Mouse (Mus musculus) small intestine, adult 2 months (tissue): Measurements from ENCODE around the gene Amt. TPM values are rescaled to one million over a fixed set of nuclear protein-coding genes. Genes with fewer than 3 reads are reported as not detected.
A peak's percentile ranks its signal among the peaks of the same experiment; 100 is the strongest.

Experiments
- H3K27ac ChIP-seq: fragments of 200-500 bp; 2 replicates; pipeline ENCODE4 v1.5.1; 2012; ENCODE audit warnings: low read depth, low read length, control low read depth, inconsistent platforms; ENCODE audit not compliant: insufficient read depth
- H3K27me3 ChIP-seq: fragments of 200-500 bp; 2 replicates; pipeline ENCODE4 v1.6.1; 2012; ENCODE audit warnings: mild to moderate bottlenecking, moderate library complexity, low read length, inconsistent platforms; ENCODE audit not compliant: control insufficient read depth, insufficient read depth
- H3K36me3 ChIP-seq: fragments of 200-500 bp; 2 replicates; pipeline ENCODE4 v1.6.1; 2012; ENCODE audit warnings: mild to moderate bottlenecking, low read length, control low read depth, inconsistent platforms; ENCODE audit not compliant: control insufficient read depth, insufficient read depth
- H3K4me1 ChIP-seq: fragments of 200-500 bp; 2 replicates; pipeline ENCODE4 v1.6.1; 2012; ENCODE audit warnings: low read length, inconsistent platforms, mixed read lengths; ENCODE audit not compliant: control insufficient read depth, insufficient read depth, insufficient read length
- H3K4me3 ChIP-seq: fragments of 200-500 bp; 2 replicates; pipeline ENCODE4 v1.5.1; 2012; ENCODE audit warnings: low read depth, mild to moderate bottlenecking, control low read depth, inconsistent platforms, low read length, moderate library complexity
- CTCF ChIP-seq: fragments of 200-500 bp; IDR thresholded peaks from 2 replicates; pipeline ENCODE4 v1.5.1; 2012; ENCODE audit warnings: low read depth, mild to moderate bottlenecking, control low read depth, inconsistent platforms, low read length, moderate library complexity, mixed read lengths; ENCODE audit not compliant: insufficient replicate concordance, insufficient read length; ENCODE audit errors: extremely low read depth
- POLR2A ChIP-seq: fragments of 200-500 bp; IDR thresholded peaks from 2 replicates; pipeline ENCODE4 v1.6.1; 2012; ENCODE audit warnings: low read depth, mild to moderate bottlenecking, control low read depth, inconsistent platforms, low read length, moderate library complexity
- WGBS: fragments of 180-500 bp; shearing (Covaris S2); methylation state at CpG from one replicate; pipeline ENCODE4 v1.1.7; 2018; 5-methylcytosine and 5-hydroxymethylcytosine counted together
- polyA plus RNA-seq: library from polyadenylated mRNA; depleted of rRNA; stranded (reverse); fragments of >200 nt; gene quantifications from 2 replicates; pipeline ENCODE4 v1.2.3, GENCODE M21; 2012

Amt gene
- polyA plus RNA-seq, 1 experiment = 1.4 TPM

DNA sequence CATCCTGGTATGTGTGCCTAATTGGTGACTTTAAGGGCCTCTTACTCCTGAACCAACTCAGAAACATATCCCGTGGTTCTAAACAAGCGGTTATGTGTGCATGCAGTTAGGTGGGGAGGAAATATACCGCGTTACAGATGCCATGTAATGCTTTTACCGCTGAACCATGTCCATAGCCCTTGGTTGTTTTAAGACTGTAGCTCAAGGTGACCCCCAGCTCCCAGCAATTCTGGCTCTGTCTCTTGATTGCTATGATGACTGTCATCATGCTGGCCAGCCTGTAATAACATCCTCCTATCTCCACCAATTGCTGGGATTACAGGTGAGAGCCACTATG is 44.5 kb downstream of the Amt start:
- H3K4me3 ChIP-seq = no peak overlapping the region
- 32% methylated on average over 5 of the region's 5 CpGs for WGBS
- no peaks in the 10 kb centered on the region for H3K27me3 ChIP-seq
- peak overlapping the region; percentile 98 for H3K27ac ChIP-seq
- H3K36me3 ChIP-seq = peaks cover 4% of the 10 kb centered on the region
- H3K4me1 ChIP-seq = peaks cover 27% of the 10 kb centered on the region; the same call in 1 of the 2 replicates
- no peak for TF ChIP-seq POLR2A
- TF ChIP-seq CTCF = no peak

DNA sequence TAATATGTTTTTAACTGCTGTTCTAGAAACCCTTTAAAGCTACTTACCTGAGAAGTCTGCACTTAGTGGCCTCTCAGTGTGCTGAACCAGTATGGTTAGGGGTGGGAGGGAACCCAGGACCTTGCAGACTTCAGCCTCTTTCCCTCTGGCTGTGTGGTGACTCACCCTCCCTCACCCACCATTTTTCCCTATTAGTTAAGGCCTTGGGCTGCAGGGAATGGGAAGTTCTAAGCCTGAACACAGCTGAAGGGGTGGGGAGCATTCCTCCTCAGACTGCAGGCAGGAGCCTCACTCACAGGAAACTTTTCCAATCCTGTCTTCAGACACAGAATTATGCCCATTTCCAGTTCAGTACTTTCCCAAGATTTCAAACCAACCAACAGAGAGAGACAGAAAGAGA is 45.1 kb downstream of the Amt start:
- peaks cover 3% of the 10 kb centered on the region for H3K36me3 ChIP-seq
- peaks cover 28% of the 10 kb centered on the region; the same call in 1 of the 2 replicates for H3K4me1 ChIP-seq
- H3K4me3 ChIP-seq = no peak overlapping the region
- peak overlapping the region; percentile 98 for H3K27ac ChIP-seq
- TF ChIP-seq CTCF = no peak
- no peak for TF ChIP-seq POLR2A
- no peaks in the 10 kb centered on the region for H3K27me3 ChIP-seq

DNA sequence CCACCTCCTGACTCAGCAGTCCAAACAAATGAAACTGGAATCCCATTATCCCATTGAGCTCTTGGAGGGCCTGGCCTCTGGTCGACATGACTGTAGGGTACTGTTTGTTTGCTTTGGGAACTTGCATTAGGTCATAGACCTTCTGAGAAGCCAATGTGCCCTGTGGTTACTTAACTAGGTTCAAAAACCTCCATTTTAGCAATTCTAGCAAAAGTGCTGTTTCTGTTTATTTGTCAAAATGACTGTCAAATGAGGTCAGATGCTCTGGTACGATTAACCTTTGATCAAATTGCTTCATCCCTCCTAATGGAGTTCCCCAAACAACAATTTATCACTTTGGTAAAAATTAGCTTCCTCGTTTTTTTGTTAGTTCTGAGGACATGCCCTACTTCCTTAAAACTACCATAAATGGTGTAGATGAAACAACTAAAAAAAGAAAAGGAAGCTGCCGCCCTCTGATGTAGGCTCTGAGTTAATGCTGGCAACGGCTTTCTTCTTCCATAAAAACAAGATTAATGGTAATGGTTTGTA is 45.7 kb downstream of the Amt start:
- TF ChIP-seq CTCF (no peak), POLR2A (no peak)
- H3K4me1 ChIP-seq = peaks cover 30% of the 10 kb centered on the region; the same call in 1 of the 2 replicates
- H3K27ac ChIP-seq = peak overlapping the region; percentile 98
- no peak overlapping the region for H3K4me3 ChIP-seq
- no peaks in the 10 kb centered on the region for H3K27me3 ChIP-seq
- peaks cover 3% of the 10 kb centered on the region for H3K36me3 ChIP-seq
- 3% methylated on average over 5 of the region's 5 CpGs for WGBS

- 20% methylated on average over 3 of the region's 3 CpGs for WGBS
Observed at GRCm38 (mm10) chr9:108343331-108343730, 46.7 kb downstream of the Amt start.

GRCm38 (mm10) chr9:108343835-108344234 is 47.2 kb downstream of the Amt start:
- no peak for TF ChIP-seq POLR2A
- TF ChIP-seq CTCF = no peak
- 94% methylated on average over 1 of the region's 1 CpGs for WGBS
- H3K27me3 ChIP-seq = no peaks in the 10 kb centered on the region
- peak overlapping the region; percentile 98 for H3K27ac ChIP-seq
- H3K4me3 ChIP-seq = no peak overlapping the region
- H3K36me3 ChIP-seq = no peaks in the 10 kb centered on the region
- peaks cover 24% of the 10 kb centered on the region; the same call in 1 of the 2 replicates for H3K4me1 ChIP-seq

More at GRCm38 (mm10) chr9:108343331-108343730, 46.7 kb downstream of the Amt start:
- Histone ChIP-seq H3K36me3 (no peaks in the 10 kb centered on the region), H3K27me3 (no peaks in the 10 kb centered on the region), H3K4me3 (no peak overlapping the region), H3K27ac (peak overlapping the region; percentile 98), H3K4me1 (peaks cover 27% of the 10 kb centered on the region; the same call in 1 of the 2 replicates)
- TF ChIP-seq POLR2A = no peak
- TF ChIP-seq CTCF = no peak

DNA sequence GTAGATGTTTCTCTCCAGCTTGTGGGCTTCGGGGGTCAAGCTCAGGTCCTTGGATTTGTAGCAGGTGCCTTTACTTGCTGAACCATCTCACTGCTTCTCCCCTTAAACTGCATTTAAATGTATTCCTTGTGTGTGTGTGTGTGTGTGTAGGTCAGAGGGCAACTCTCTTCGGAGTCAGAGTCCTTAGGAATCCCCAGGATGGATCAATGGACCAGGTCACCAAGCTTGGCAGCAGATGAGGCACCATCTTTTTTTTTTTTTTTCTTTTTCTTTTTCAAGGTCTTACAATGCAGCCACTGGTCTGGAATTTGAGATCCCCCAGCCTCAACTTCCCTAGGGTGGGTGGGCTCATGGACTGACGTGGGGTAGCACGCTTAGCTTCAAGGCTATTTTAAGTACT is 47.8 kb downstream of the Amt start:
- Histone ChIP-seq H3K4me1 (peaks cover 24% of the 10 kb centered on the region; the same call in 1 of the 2 replicates), H3K27me3 (no peaks in the 10 kb centered on the region), H3K36me3 (no peaks in the 10 kb centered on the region), H3K27ac (peak overlapping the region; percentile 17; the same call in 1 of the 2 replicates), H3K4me3 (no peak overlapping the region)
- WGBS = 81% methylated on average over 4 of the region's 4 CpGs
- TF ChIP-seq POLR2A = no peak
- no peak for TF ChIP-seq CTCF

GRCm38 (mm10) chr9:108347024-108347423 is 50.4 kb downstream of the Amt start:
- H3K4me1 ChIP-seq = peaks cover 17% of the 10 kb centered on the region; the same call in 1 of the 2 replicates
- no peaks in the 10 kb centered on the region for H3K27me3 ChIP-seq
- H3K4me3 ChIP-seq = peak overlapping the region; percentile 69
- TF ChIP-seq POLR2A = no peak
- no peak for TF ChIP-seq CTCF
- peaks cover 16% of the 10 kb centered on the region for H3K36me3 ChIP-seq
- peak overlapping the region; percentile 96 for H3K27ac ChIP-seq
- WGBS = 2% methylated on average over 11 of the region's 11 CpGs
